Mouse (Mus musculus) heart, adult 2 months (tissue): Measurements from ENCODE around the gene Robo1. TPM values are rescaled to one million over a fixed set of nuclear protein-coding genes. Genes with fewer than 3 reads are reported as not detected.

Source experiments
- DNase-seq, 2 experiments: peaks; one replicate each; pipeline ENCODE4 v3.0.0; 2021
- H3K27ac ChIP-seq: fragments of 200-600 bp; 2 replicates; pipeline ENCODE4 v1.8.1; 2022
- H3K27me3 ChIP-seq: fragments of 200-500 bp; 2 replicates; pipeline ENCODE4 v1.6.1; 2012; ENCODE audit warnings: mild to moderate bottlenecking, low read length, inconsistent platforms, mixed read lengths; ENCODE audit not compliant: control insufficient read depth, insufficient read depth
- H3K36me3 ChIP-seq: fragments of 200-500 bp; 2 replicates; pipeline ENCODE4 v1.6.1; 2012; ENCODE audit warnings: low read length, inconsistent platforms; ENCODE audit not compliant: control insufficient read depth, insufficient read depth
- H3K4me1 ChIP-seq: fragments of 200-500 bp; 2 replicates; pipeline ENCODE4 v1.6.1; 2011; ENCODE audit warnings: low read length; ENCODE audit not compliant: control insufficient read depth, insufficient read depth
- H3K4me3 ChIP-seq: fragments of 200-600 bp; 2 replicates; pipeline ENCODE4 v1.8.1; 2022
- H3K79me2 ChIP-seq: fragments of 200-500 bp; replicated peaks from 2 replicates; pipeline ENCODE4 v1.6.1; 2012; ENCODE audit warnings: mild to moderate bottlenecking, inconsistent platforms, low read length, moderate library complexity, mixed read lengths; ENCODE audit not compliant: control insufficient read depth, insufficient read depth
- H3K9ac ChIP-seq: fragments of 200-500 bp; 2 replicates; pipeline ENCODE4 v1.6.1; 2012; ENCODE audit warnings: low read depth, mild to moderate bottlenecking, control low read depth, inconsistent platforms, low read length, mixed read lengths
- CTCF ChIP-seq: fragments of 200-600 bp; IDR thresholded peaks from 2 replicates; pipeline ENCODE4 v1.8.1; 2022; ENCODE audit warnings: antibody characterized with exemption, mild to moderate bottlenecking, moderate library complexity
- EP300 ChIP-seq: fragments of 200-500 bp; IDR thresholded peaks from 2 replicates; pipeline ENCODE4 v1.6.1; 2011; ENCODE audit warnings: low read depth, low read length, control low read depth; ENCODE audit not compliant: insufficient read depth
- POLR2A ChIP-seq: fragments of 200-500 bp; IDR thresholded peaks from 2 replicates; pipeline ENCODE4 v1.6.1; 2011; ENCODE audit warnings: mild to moderate bottlenecking, low read depth, low read length, control low read depth; ENCODE audit not compliant: insufficient read depth
- WGBS: fragments of 180-500 bp; shearing (Covaris S2); methylation state at CpG from one replicate; pipeline ENCODE4 v1.1.7; 2018; 5-methylcytosine and 5-hydroxymethylcytosine counted together
- intact Hi-C: fragments of 180-260 bp; cut with DNase I; formaldehyde crosslinking; loops from one replicate; pipeline ENCODE4 v1.15.1; 2025
- polyA plus RNA-seq: library from polyadenylated mRNA; depleted of rRNA; stranded (reverse); fragments of >200 nt; gene quantifications from 2 replicates; pipeline ENCODE4 v1.2.3, GENCODE M21; 2012
- total RNA-seq, 2 experiments: library from RNA; stranded (reverse); gene quantifications; 2 replicates each; pipeline ENCODE4 v1.2.3; 2021

The Robo1 gene
- total and polyA plus RNA-seq, 3 experiments, result 0.76 to 1.2 (median 1.1) TPM

DNA sequence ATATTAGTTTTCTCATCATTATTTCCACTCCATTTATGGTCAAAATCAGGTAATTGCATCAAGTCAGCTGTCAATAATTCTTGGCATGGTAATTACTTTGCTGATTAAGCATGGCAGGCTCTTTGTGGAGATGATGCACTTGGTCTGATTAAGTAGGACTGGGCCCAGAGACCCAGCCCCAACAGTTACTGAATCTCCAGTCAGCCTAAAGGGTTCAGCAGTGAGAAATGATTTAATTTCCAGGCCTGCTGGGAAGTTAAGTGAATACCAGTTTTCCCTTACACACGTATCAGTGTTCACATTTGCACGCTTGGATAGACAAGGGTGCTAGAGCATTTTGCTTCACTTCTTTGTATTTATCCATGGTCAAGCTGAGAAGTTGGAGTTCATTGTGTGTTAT is 526.2 kb downstream of the Robo1 start:
- no peak overlapping the region for H3K4me3 ChIP-seq
- DNase-seq, result no peak
- no peaks in the 10 kb centered on the region for H3K79me2 ChIP-seq
- H3K4me1 ChIP-seq, result no peaks in the 10 kb centered on the region
- 99% methylated on average over 2 of the region's 2 CpGs for WGBS
- TF ChIP-seq POLR2A, result no peak
- no peak for TF ChIP-seq EP300
- TF ChIP-seq CTCF, result no peak
- intact Hi-C loops, result no loop called here
- H3K27me3 ChIP-seq, result no peaks in the 10 kb centered on the region
- H3K27ac ChIP-seq, result no peak overlapping the region
- no peak overlapping the region for H3K9ac ChIP-seq
- H3K36me3 ChIP-seq, result no peaks in the 10 kb centered on the region

- H3K36me3 ChIP-seq, result no peaks in the 10 kb centered on the region
- H3K27me3 ChIP-seq, result no peaks in the 10 kb centered on the region
- no peaks in the 10 kb centered on the region for H3K4me1 ChIP-seq
- 93% methylated on average over 1 of the region's 1 CpGs for WGBS
- intact Hi-C loops, result no loop called here
- H3K9ac ChIP-seq, result no peak overlapping the region
- H3K4me3 ChIP-seq, result no peak overlapping the region
- TF ChIP-seq CTCF (no peak), POLR2A (no peak), EP300 (no peak)
- no peaks in the 10 kb centered on the region for H3K79me2 ChIP-seq
- no peak overlapping the region for H3K27ac ChIP-seq
- DNase-seq, result no peak
Measured at GRCm38 (mm10) chr16:72839031-72839430, 530.9 kb downstream of the Robo1 start.

GRCm38 (mm10) chr16:72841066-72841465 is 533.0 kb downstream of the Robo1 start:
- intact Hi-C loops, result no loop called here

DNA sequence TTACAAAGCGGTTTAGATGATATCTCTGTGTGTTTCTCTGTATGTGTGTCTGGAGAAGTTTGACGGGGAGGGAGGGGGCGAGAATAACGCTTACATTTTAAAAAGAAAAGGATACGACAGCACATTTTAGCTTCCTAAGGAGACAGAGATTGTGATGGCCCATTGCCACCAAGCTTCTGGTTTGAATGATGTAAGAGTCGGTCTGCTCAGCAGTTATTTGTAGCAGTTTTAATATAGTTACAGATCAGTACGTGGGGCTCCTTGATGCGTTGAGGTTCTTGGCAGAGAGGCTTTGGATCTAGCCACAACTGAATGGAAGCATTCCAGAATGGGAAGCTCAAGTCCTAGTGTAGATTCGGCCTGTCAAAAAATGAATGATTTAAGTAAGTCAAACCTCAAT is 546.0 kb downstream of the Robo1 start:
- Histone ChIP-seq H3K36me3 (no peaks in the 10 kb centered on the region), H3K4me1 (no peaks in the 10 kb centered on the region), H3K4me3 (no peak overlapping the region), H3K9ac (no peak overlapping the region), H3K27ac (no peak overlapping the region), H3K27me3 (no peaks in the 10 kb centered on the region), H3K79me2 (no peaks in the 10 kb centered on the region)
- intact Hi-C loops, result no loop called here
- no peak for DNase-seq
- WGBS, result 69% methylated on average over 9 of the region's 9 CpGs
- TF ChIP-seq POLR2A (no peak), CTCF (no peak), EP300 (no peak)

More at GRCm38 (mm10) chr16:72841066-72841465, 533.0 kb downstream of the Robo1 start:
- WGBS, result 78% methylated on average over 9 of the region's 9 CpGs
- Histone ChIP-seq H3K27ac (no peak overlapping the region), H3K9ac (no peak overlapping the region), H3K4me1 (no peaks in the 10 kb centered on the region), H3K4me3 (no peak overlapping the region), H3K27me3 (no peaks in the 10 kb centered on the region), H3K79me2 (no peaks in the 10 kb centered on the region), H3K36me3 (no peaks in the 10 kb centered on the region)
- TF ChIP-seq EP300, result no peak
- no peak for TF ChIP-seq CTCF
- TF ChIP-seq POLR2A, result no peak
- no peak for DNase-seq

GRCm38 (mm10) chr16:72854809-72855503 is 546.9 kb downstream of the Robo1 start:
- Histone ChIP-seq H3K36me3 (no peaks in the 10 kb centered on the region), H3K79me2 (no peaks in the 10 kb centered on the region), H3K27me3 (no peaks in the 10 kb centered on the region), H3K27ac (no peak overlapping the region), H3K4me1 (no peaks in the 10 kb centered on the region), H3K9ac (no peak overlapping the region), H3K4me3 (no peak overlapping the region)
- intact Hi-C loops, result no loop called here
- DNase-seq, result no peak
- TF ChIP-seq POLR2A, result no peak
- TF ChIP-seq CTCF, result no peak
- TF ChIP-seq EP300, result no peak
- WGBS, result 86% methylated on average over 5 of the region's 5 CpGs

DNA sequence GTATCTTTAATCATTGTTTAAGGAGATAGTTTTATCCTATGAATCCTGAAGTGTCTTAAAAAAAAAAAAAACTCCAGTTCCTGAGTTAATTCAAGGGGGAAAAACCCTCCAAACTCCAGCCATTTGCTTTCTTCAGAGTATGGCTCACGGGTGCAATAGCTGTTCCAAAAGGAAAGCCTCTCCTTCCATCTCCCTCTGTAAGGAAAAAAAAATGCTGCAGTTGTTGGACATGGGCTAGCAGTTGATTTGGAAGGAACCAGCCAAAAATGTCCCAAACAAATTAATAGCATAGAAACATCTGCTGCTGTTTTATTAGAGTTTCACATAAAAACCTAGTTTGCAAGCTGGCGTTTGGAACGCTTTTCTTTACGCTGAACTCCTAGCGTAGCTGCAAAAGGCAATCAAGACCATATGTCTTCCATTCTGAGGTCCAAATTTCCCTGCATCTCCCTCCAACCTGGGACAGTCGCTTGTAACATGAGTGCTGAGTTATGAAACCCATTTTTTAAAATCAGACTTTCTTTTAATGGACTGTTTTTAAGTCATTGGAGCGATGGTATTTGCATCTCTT is 553.7 kb downstream of the Robo1 start:
- Histone ChIP-seq H3K4me1 (no peaks in the 10 kb centered on the region), H3K36me3 (no peaks in the 10 kb centered on the region), H3K27me3 (no peaks in the 10 kb centered on the region), H3K9ac (no peak overlapping the region), H3K27ac (no peak overlapping the region), H3K79me2 (no peaks in the 10 kb centered on the region), H3K4me3 (no peak overlapping the region)
- 77% methylated on average over 7 of the region's 7 CpGs for WGBS
- no peak for DNase-seq
- intact Hi-C loops, result no loop called here
- TF ChIP-seq EP300, result no peak
- no peak for TF ChIP-seq CTCF
- no peak for TF ChIP-seq POLR2A
